Mouse (Mus musculus): Measurements from ENCODE around the gene Stmn1. TPM values are rescaled to one million over a fixed set of nuclear protein-coding genes. Genes with fewer than 3 reads are reported as not detected.
"Not testable (repeated sequence)": the region's sequence is repeated elsewhere in the genome, so short reads cannot be mapped to it uniquely, and the experiment has no call there.

The Stmn1 gene
- total and polyA plus RNA-seq, 3 experiments: 171 to 935 (median 179) TPM

- TF ChIP-seq TAL1 (conservative IDR thresholded peaks at IDR 0.05; ENCODE audit: low read depth, low read length) (no peak), POLR2AphosphoS5 (IDR thresholded peaks at IDR 0.05; ENCODE audit: insufficient replicate concordance, low read depth, low read length) (no peak), CTCF (IDR thresholded peaks at IDR 0.05; ENCODE audit: low read depth, low read length) (no peak), GATA2 (IDR thresholded peaks at IDR 0.05; ENCODE audit: borderline replicate concordance, low read depth, low read length) (no peak), GATA1 (IDR thresholded peaks at IDR 0.05; ENCODE audit: borderline replicate concordance, low read length) (no peak)
- no peak overlapping the region for H3K4me3 ChIP-seq (ENCODE audit: low read depth, low read length)
- no peaks in the 10 kb centered on the region for H3K9me3 ChIP-seq (replicated peaks)
- peaks cover 54% of the 10 kb centered on the region for H3K27me3 ChIP-seq (ENCODE audit: insufficient read depth, low read length)
- ATAC-seq (ENCODE audit: extremely low read depth, insufficient number of reproducible peaks, low FRiP score, poor library complexity, severe bottlenecking) (no peak), DNase-seq (ENCODE audit: low spot score) (no peak)
- H3K36me3 ChIP-seq (replicated peaks): no peaks in the 10 kb centered on the region
- peaks cover 14% of the 10 kb centered on the region for H3K4me1 ChIP-seq (ENCODE audit: insufficient read depth, low read depth, low read length)
Measured at GRCm38 (mm10) chr4:134485151-134485900, 17.2 kb downstream of the Stmn1 start.

- no peaks in the 10 kb centered on the region for H3K9me3 ChIP-seq (replicated peaks)
- ATAC-seq (ENCODE audit: extremely low read depth, insufficient number of reproducible peaks, low FRiP score, poor library complexity, severe bottlenecking): no peak
- TF ChIP-seq GATA1 (IDR thresholded peaks at IDR 0.05; ENCODE audit: borderline replicate concordance, low read length): no peak
- no peaks in the 10 kb centered on the region for H3K36me3 ChIP-seq (replicated peaks)
- DNase-seq (ENCODE audit: low spot score): no peak
- peaks cover 22% of the 10 kb centered on the region for H3K4me1 ChIP-seq (ENCODE audit: insufficient read depth, low read depth, low read length)
- H3K27me3 ChIP-seq (ENCODE audit: insufficient read depth, low read length): peaks cover 53% of the 10 kb centered on the region
- no peak overlapping the region for H3K4me3 ChIP-seq (ENCODE audit: low read depth, low read length)
Measured at GRCm38 (mm10) chr4:134488211-134488610, 20.1 kb downstream of the Stmn1 start.

- TF ChIP-seq POLR2AphosphoS5 (IDR thresholded peaks at IDR 0.05; ENCODE audit: insufficient replicate concordance, low read depth, low read length): no peak
- no peak for TF ChIP-seq TAL1 (conservative IDR thresholded peaks at IDR 0.05; ENCODE audit: low read depth, low read length)
- TF ChIP-seq GATA1 (IDR thresholded peaks at IDR 0.05; ENCODE audit: borderline replicate concordance, low read length): no peak
- TF ChIP-seq GATA2 (IDR thresholded peaks at IDR 0.05; ENCODE audit: borderline replicate concordance, low read depth, low read length): no peak
- no peak for TF ChIP-seq CTCF (IDR thresholded peaks at IDR 0.05; ENCODE audit: low read depth, low read length)
- DNase-seq (ENCODE audit: low spot score): no peak
- Histone ChIP-seq H3K4me3 (ENCODE audit: low read depth, low read length) (no peak overlapping the region), H3K27me3 (ENCODE audit: insufficient read depth, low read length) (peaks cover 35% of the 10 kb centered on the region), H3K9me3 (replicated peaks) (no peaks in the 10 kb centered on the region), H3K36me3 (replicated peaks) (no peaks in the 10 kb centered on the region), H3K4me1 (ENCODE audit: insufficient read depth, low read depth, low read length) (peaks cover 39% of the 10 kb centered on the region)
- ATAC-seq (ENCODE audit: extremely low read depth, insufficient number of reproducible peaks, low FRiP score, poor library complexity, severe bottlenecking): no peak
Measured at GRCm38 (mm10) chr4:134489986-134490665, 22.0 kb downstream of the Stmn1 start.

GRCm38 (mm10) chr4:134491716-134492115, 23.6 kb downstream of the Stmn1 start:
- H3K4me1 ChIP-seq (ENCODE audit: insufficient read depth, low read depth, low read length): peaks cover 55% of the 10 kb centered on the region
- H3K36me3 ChIP-seq (replicated peaks): no peaks in the 10 kb centered on the region
- H3K4me3 ChIP-seq (ENCODE audit: low read depth, low read length): no peak overlapping the region
- peaks cover 28% of the 10 kb centered on the region for H3K27me3 ChIP-seq (ENCODE audit: insufficient read depth, low read length)
- no peak for DNase-seq (ENCODE audit: low spot score)
- TF ChIP-seq POLR2AphosphoS5 (IDR thresholded peaks at IDR 0.05; ENCODE audit: insufficient replicate concordance, low read depth, low read length) (no peak), GATA2 (IDR thresholded peaks at IDR 0.05; ENCODE audit: borderline replicate concordance, low read depth, low read length) (no peak), TAL1 (conservative IDR thresholded peaks at IDR 0.05; ENCODE audit: low read depth, low read length) (no peak), CTCF (IDR thresholded peaks at IDR 0.05; ENCODE audit: low read depth, low read length) (no peak), GATA1 (IDR thresholded peaks at IDR 0.05; ENCODE audit: borderline replicate concordance, low read length) (no peak)
- no peaks in the 10 kb centered on the region for H3K9me3 ChIP-seq (replicated peaks)
- no peak for ATAC-seq (ENCODE audit: extremely low read depth, insufficient number of reproducible peaks, low FRiP score, poor library complexity, severe bottlenecking)

GRCm38 (mm10) chr4:134494161-134494560, 26.0 kb downstream of the Stmn1 start:
- H3K9me3 ChIP-seq (replicated peaks): not testable (repeated sequence)
- peaks cover 16% of the 10 kb centered on the region for H3K27me3 ChIP-seq (ENCODE audit: insufficient read depth, low read length)

GRCm38 (mm10) chr4:134494780-134495545, 26.8 kb downstream of the Stmn1 start:
- ATAC-seq (ENCODE audit: extremely low read depth, insufficient number of reproducible peaks, low FRiP score, poor library complexity, severe bottlenecking) (peak; percentile 85), DNase-seq (ENCODE audit: low spot score) (peak; percentile 70)
- H3K4me3 ChIP-seq (ENCODE audit: low read depth, low read length): peak overlapping the region; percentile 44; the same call in 1 of the 2 replicates
- H3K9me3 ChIP-seq (replicated peaks): no peaks in the 10 kb centered on the region
- peaks cover 11% of the 10 kb centered on the region; the same call in 1 of the 2 replicates for H3K27me3 ChIP-seq (ENCODE audit: insufficient read depth, low read length)
- H3K4me1 ChIP-seq (ENCODE audit: insufficient read depth, low read depth, low read length): peaks cover 80% of the 10 kb centered on the region
- peaks cover 12% of the 10 kb centered on the region for H3K36me3 ChIP-seq (replicated peaks)
- TF ChIP-seq GATA2 (IDR thresholded peaks at IDR 0.05; ENCODE audit: borderline replicate concordance, low read depth, low read length) (no peak), POLR2AphosphoS5 (IDR thresholded peaks at IDR 0.05; ENCODE audit: insufficient replicate concordance, low read depth, low read length) (no peak), CTCF (IDR thresholded peaks at IDR 0.05; ENCODE audit: low read depth, low read length) (no peak), GATA1 (IDR thresholded peaks at IDR 0.05; ENCODE audit: borderline replicate concordance, low read length) (no peak), TAL1 (conservative IDR thresholded peaks at IDR 0.05; ENCODE audit: low read depth, low read length) (peak; percentile 82)

More at GRCm38 (mm10) chr4:134494161-134494560, 26.0 kb downstream of the Stmn1 start:
- ATAC-seq (ENCODE audit: extremely low read depth, insufficient number of reproducible peaks, low FRiP score, poor library complexity, severe bottlenecking); H3K4me3 ChIP-seq (ENCODE audit: low read depth, low read length); DNase-seq (ENCODE audit: low spot score); H3K36me3 ChIP-seq (replicated peaks): not testable (repeated sequence)
- H3K4me1 ChIP-seq (ENCODE audit: insufficient read depth, low read depth, low read length): peaks cover 79% of the 10 kb centered on the region
